Mouse (Mus musculus) hindbrain, embryonic 13.5 days (tissue): ENCODE measurements at regions not wholly inside any gene's neighbourhood (a gene's known extent, or its start where the extent isn't known, plus 50 kb on each side); places are given as distances from the start of the nearest gene placed in this dataset. TPM values are rescaled to one million over a fixed set of nuclear protein-coding genes. Genes with fewer than 3 reads are reported as not detected.

ENCODE experiments used
- microRNA-seq: library from miRNA; unstranded; fragments of <30 nt; microRNA quantifications from one replicate; pipeline ENCODE4, GENCODE M21; 2016

Small RNAs in the stretch of these regions (microRNA-seq; reads per million reads assigned to microRNA genes)
- gene Mir6420, result not detected
